Mouse (Mus musculus): ENCODE results near the gene Clec1a.

GRCm38 (mm10) chr6:129471386-129471785, 19.6 kb upstream of the Clec1a start:
- no peak for TF ChIP-seq POLR2A (IDR thresholded peaks at IDR 0.05; ENCODE audit: low read depth, low read length)
- no peak for TF ChIP-seq CTCF (IDR thresholded peaks at IDR 0.05; ENCODE audit: extremely low read depth, insufficient read depth, insufficient read length, insufficient replicate concordance)

Measured in spleen, adult 2 months (tissue).